Mouse (Mus musculus) CH12.LX (cell line): ENCODE measurements around the gene Tubg1.

ENCODE experiments used
- CHD2 ChIP-seq: IDR thresholded peaks from 2 replicates; pipeline ENCODE4 v1.6.1; 2011; ENCODE audit warnings: low read length, improper control_type of control experiment
- CTCF ChIP-seq, 2 experiments: IDR thresholded peaks in 1 of 2; conservative IDR thresholded peaks in 1 of 2; 2 replicates each; pipeline ENCODE4 v1.5.1; 2011 to 2012; ENCODE audit warnings: low read depth in 2 of 2, low read length in 2 of 2, improper control_type of control experiment in 1 of 2, inconsistent platforms in 1 of 2, mild to moderate bottlenecking in 1 of 2, moderate library complexity in 1 of 2
- GABPA ChIP-seq: IDR thresholded peaks from 2 replicates; pipeline ENCODE4 v1.6.1; 2012; ENCODE audit warnings: low read depth, low read length, improper control_type of control experiment, inconsistent platforms; ENCODE audit not compliant: insufficient replicate concordance
- KAT2A ChIP-seq: IDR thresholded peaks from 2 replicates; pipeline ENCODE4 v1.6.1; 2012; ENCODE audit warnings: low read length, improper control_type of control experiment, inconsistent platforms; ENCODE audit not compliant: insufficient replicate concordance
- MAX ChIP-seq: IDR thresholded peaks from 2 replicates; pipeline ENCODE4 v1.6.1; 2011; ENCODE audit warnings: low read length, improper control_type of control experiment
- MEF2A ChIP-seq: IDR thresholded peaks from 2 replicates; pipeline ENCODE4 v1.6.1; 2014; ENCODE audit warnings: low read depth, mild to moderate bottlenecking, inconsistent platforms, low read length, improper control_type of control experiment, borderline replicate concordance
- MXI1 ChIP-seq: IDR thresholded peaks from 2 replicates; pipeline ENCODE4 v1.6.1; 2011; ENCODE audit warnings: mild to moderate bottlenecking, low read depth, low read length, improper control_type of control experiment
- MYC ChIP-seq: IDR thresholded peaks from 2 replicates; pipeline ENCODE4 v1.6.1; 2011; ENCODE audit warnings: low read depth, mild to moderate bottlenecking, improper control_type of control experiment, low read length
- PAX5 ChIP-seq: IDR thresholded peaks from 2 replicates; pipeline ENCODE4 v1.6.1; 2012; ENCODE audit warnings: low read length, inconsistent platforms, mixed read lengths
- POLR2A ChIP-seq: IDR thresholded peaks from 2 replicates; pipeline ENCODE4 v1.6.1; 2011; ENCODE audit warnings: low read depth, mild to moderate bottlenecking, improper control_type of control experiment, low read length

DNA sequence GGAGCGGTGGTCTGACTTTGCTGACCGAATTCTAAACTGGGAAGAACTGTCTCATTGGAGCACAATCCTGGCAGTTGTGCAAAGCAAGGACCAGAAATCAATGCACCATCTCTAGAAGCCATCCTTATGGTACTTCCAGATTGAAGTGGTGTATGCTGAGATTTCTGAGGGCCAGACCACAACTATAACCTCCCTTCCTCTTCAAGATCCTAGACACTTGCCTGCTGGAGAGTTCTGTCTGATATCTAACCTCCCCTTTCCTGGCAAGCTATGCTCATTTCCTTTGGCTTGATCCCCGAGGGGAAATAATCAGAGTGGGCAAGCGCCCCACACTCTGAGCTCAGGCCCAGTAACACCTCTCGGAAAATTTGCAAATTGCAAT lies 52.7 kb downstream of the Tubg1 start:
- no peak for TF ChIP-seq CTCF (conservative IDR thresholded peaks at IDR 0.05 in 1 of 2, IDR thresholded peaks at IDR 0.05 in 1 of 2; ENCODE audit: low read depth in 2 of 2, low read length in 2 of 2)
- no peak for TF ChIP-seq CHD2
- no peak for TF ChIP-seq PAX5
- TF ChIP-seq POLR2A = no peak
- TF ChIP-seq MAX = no peak
- TF ChIP-seq MXI1 = no peak; the same call in 1 of the 2 replicates
- TF ChIP-seq GABPA = no peak
- TF ChIP-seq MEF2A = no peak
- TF ChIP-seq KAT2A = no peak
- TF ChIP-seq MYC = no peak
